Mouse (Mus musculus): Measurements from ENCODE around the gene Gm21244.
"Not testable (repeated sequence)": the region's sequence is repeated elsewhere in the genome, so short reads cannot be mapped to it uniquely, and the experiment has no call there.

Gm21244 gene

DNA sequence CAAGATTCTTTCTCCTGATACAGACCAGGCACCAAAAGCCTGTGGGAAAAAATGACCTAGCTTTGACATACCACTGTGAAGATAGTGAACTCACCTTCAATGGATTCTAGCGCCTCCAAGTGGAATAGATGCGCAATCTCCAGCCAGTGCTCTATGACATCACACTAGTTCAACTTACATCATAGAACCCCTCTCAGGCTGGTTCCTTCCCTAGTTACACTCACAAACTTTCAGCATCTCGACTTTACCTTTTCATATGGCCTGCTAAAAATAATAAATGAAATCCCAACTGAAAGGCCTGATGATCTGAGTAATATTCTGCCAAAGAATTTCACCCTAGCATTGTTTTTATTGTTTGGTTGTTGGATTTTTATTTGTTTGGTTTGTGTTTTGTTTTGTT is at the start of gene Gm21244:
Gm21244 (minus strand) TSS at position 101 of the 400 bp plus-strand sequence.
- DNase-seq (ENCODE audit: low spot score): not testable (repeated sequence)

Measured in adipocyte (in vitro differentiated cells).